Comparison of ENCODE assay signal across 15 mouse cellular contexts in the genomic region with DNA sequence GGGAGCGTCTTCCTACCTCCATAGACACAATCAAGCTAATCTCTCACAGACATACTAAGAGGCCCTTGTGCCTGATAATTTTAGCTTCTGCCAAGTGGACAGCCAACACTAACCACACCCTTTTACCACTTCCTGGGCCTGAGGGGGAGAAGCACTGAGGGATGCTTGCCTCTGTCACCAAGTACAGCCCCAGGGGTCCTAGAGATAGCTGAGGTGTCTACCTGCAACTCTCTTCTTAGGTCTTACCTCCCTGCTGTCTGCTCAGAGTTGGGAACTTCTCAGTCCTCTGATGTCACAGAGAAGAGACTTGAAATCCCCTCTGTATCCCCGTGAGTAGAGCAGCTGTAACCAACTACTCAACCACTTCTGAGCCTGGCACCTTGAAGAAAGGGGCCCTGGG.
"Had no signal": no experiment of that assay in that cellular context is flagged by ENCODE, and none has a peak within 500 bp of the region (broad histone marks: within the 10 kb centered on the region; RNA-seq: fewer than 3 reads in every experiment).

No protein-coding gene starts in this region.

- ATAC-seq: lung, postnatal 0 days; midbrain, embryonic 13.5 days; midbrain, embryonic 16.5 days had no signal

- DNase-seq: kidney, adult 11 months; kidney, adult 8-10 months; kidney, postnatal 10 days; kidney, postnatal 36 days; layer of hippocampus, postnatal 36 days; left cerebral cortex, postnatal 4 days; liver, postnatal 0 days; lung, embryonic 14.5 days; lung, postnatal 36 days; retina, postnatal 1 day; thymus, adult 18-20 months; thymus, postnatal 36 days had no signal
